Mouse (Mus musculus) kidney, adult 18-20 months (tissue): ENCODE results near the gene 2010111I01Rik.

Source experiments
- DNase-seq: peaks from one replicate; pipeline ENCODE4 v3.0.0; 2021

2010111I01Rik gene

GRCm38 (mm10) chr13:63117495-63118184 lies 152.9 kb downstream of the 2010111I01Rik start:
- no peak for DNase-seq

- no peak for DNase-seq
These were observed 154.0 kb downstream of the 2010111I01Rik start for GRCm38 (mm10) chr13:63118682-63119081.

GRCm38 (mm10) chr13:63120296-63120695 lies 155.6 kb downstream of the 2010111I01Rik start:
- no peak for DNase-seq

- DNase-seq: no peak
These were observed 157.1 kb downstream of the 2010111I01Rik start for GRCm38 (mm10) chr13:63121747-63122146.

- no peak for DNase-seq
These were observed 161.5 kb downstream of the 2010111I01Rik start for GRCm38 (mm10) chr13:63126206-63126605.

- no peak for DNase-seq
These were observed 162.8 kb downstream of the 2010111I01Rik start for GRCm38 (mm10) chr13:63127516-63127915.

GRCm38 (mm10) chr13:63134879-63135421 lies 170.3 kb downstream of the 2010111I01Rik start:
- peak; percentile 21 for DNase-seq

- no peak for DNase-seq
These were observed 171.3 kb downstream of the 2010111I01Rik start for GRCm38 (mm10) chr13:63135994-63136393.

GRCm38 (mm10) chr13:63136775-63137174 lies 172.1 kb downstream of the 2010111I01Rik start:
- DNase-seq: no peak

GRCm38 (mm10) chr13:63138376-63139048 lies 173.8 kb downstream of the 2010111I01Rik start:
- no peak for DNase-seq

- DNase-seq: no peak
These were observed 175.0 kb downstream of the 2010111I01Rik start for GRCm38 (mm10) chr13:63139463-63140226.

GRCm38 (mm10) chr13:63140784-63141183 lies 176.1 kb downstream of the 2010111I01Rik start:
- DNase-seq: no peak

GRCm38 (mm10) chr13:63141275-63141674 lies 176.6 kb downstream of the 2010111I01Rik start:
- DNase-seq: no peak

- DNase-seq: no peak
These were observed 182.0 kb downstream of the 2010111I01Rik start for GRCm38 (mm10) chr13:63146604-63147188.

GRCm38 (mm10) chr13:63148157-63148556 lies 183.5 kb downstream of the 2010111I01Rik start:
- DNase-seq: no peak

- DNase-seq: no peak
These were observed 185.9 kb downstream of the 2010111I01Rik start for GRCm38 (mm10) chr13:63150470-63151020.

GRCm38 (mm10) chr13:63151028-63151738 lies 186.5 kb downstream of the 2010111I01Rik start:
- no peak for DNase-seq

GRCm38 (mm10) chr13:63152498-63152897 lies 187.8 kb downstream of the 2010111I01Rik start:
- no peak for DNase-seq

GRCm38 (mm10) chr13:63153397-63153796 lies 188.7 kb downstream of the 2010111I01Rik start:
- peak; percentile 30 for DNase-seq

GRCm38 (mm10) chr13:63154851-63155571 lies 190.3 kb downstream of the 2010111I01Rik start:
- DNase-seq: peak; percentile 45

GRCm38 (mm10) chr13:63156264-63156663 lies 191.6 kb downstream of the 2010111I01Rik start:
- peak; percentile 32 for DNase-seq
